In genomic region chr14:16244370-16244769, GRCm38 (mm10) we compare ENCODE assay signal across 9 mouse cellular contexts. TPM values are rescaled to one million over a fixed set of nuclear protein-coding genes. Genes with fewer than 3 reads are reported as not detected.
DNase-seq lines count a peak whose midpoint lies in the region; ATAC-seq and TF ChIP-seq lines count a peak whose summit lies in the region.
"Had no signal": no experiment of that assay in that cellular context is flagged by ENCODE, and none has a peak within 500 bp of the region (broad histone marks: within the 10 kb centered on the region; RNA-seq: fewer than 3 reads in every experiment).

No protein-coding gene starts in this region.

- no peak for TF ChIP-seq CTCF in bone marrow macrophage, adult 2 months (IDR thresholded peaks at IDR 0.05; ENCODE audit: low read depth, low read length)

- intact Hi-C loops in heart, postnatal 10 days (cut with DNase I) = no loop called here
- intact Hi-C loops in left cerebral cortex, postnatal 10 days (cut with DNase I) = no loop called here

- H3K36me3 ChIP-seq in heart, embryonic 16.5 days (ENCODE audit: control insufficient read depth, insufficient read depth) = 0 out of 2 replicates have a peak, but pooled peaks cover 3% of the 10 kb centered on the region
- no peaks in the 10 kb centered on the region for H3K36me3 ChIP-seq in liver, embryonic 16.5 days (ENCODE audit: control insufficient read depth, insufficient read depth)
- H3K36me3 ChIP-seq: hindbrain, embryonic 15.5 days had no signal

- H3K4me2 ChIP-seq in heart, embryonic 16.5 days (ENCODE audit: low read depth, low read length) = peak overlapping the region; percentile 76; the same call in 1 of the 2 replicates
- H3K4me2 ChIP-seq in liver, embryonic 16.5 days (ENCODE audit: low read depth, low read length) = peak overlapping the region; percentile 76

- no peaks in the 10 kb centered on the region for H3K27me3 ChIP-seq in heart, embryonic 16.5 days (ENCODE audit: control insufficient read depth, insufficient read depth, low read length)
- no peaks in the 10 kb centered on the region for H3K27me3 ChIP-seq in liver, embryonic 16.5 days (ENCODE audit: control insufficient read depth, insufficient read depth, low read depth, low read length)
- H3K27me3 ChIP-seq: hindbrain, embryonic 15.5 days had no signal

- no peak for ATAC-seq in heart, embryonic 16.5 days (replicated peaks; ENCODE audit: extremely low read depth, insufficient read depth, low FRiP score)
- no peak for ATAC-seq in liver, embryonic 16.5 days (ENCODE audit: low read depth)

- no peak overlapping the region for H3K4me3 ChIP-seq in heart, embryonic 16.5 days (ENCODE audit: low read length)
- no peak overlapping the region for H3K4me3 ChIP-seq in bone marrow macrophage, adult 2 months (ENCODE audit: insufficient read depth, low read length)
- peak overlapping the region; percentile 77 for H3K4me3 ChIP-seq in liver, embryonic 16.5 days (ENCODE audit: low read depth, low read length)

- WGBS in heart, embryonic 16.5 days = 72% methylated on average over 2 of the region's 2 CpGs
- 33% methylated on average over 2 of the region's 2 CpGs for WGBS in liver, embryonic 16.5 days (ENCODE audit: insufficient replicate concordance)

- H3K27ac ChIP-seq in heart, embryonic 16.5 days (ENCODE audit: low read length) = no peak overlapping the region
- H3K27ac ChIP-seq in bone marrow macrophage, adult 2 months (ENCODE audit: insufficient read depth, low read depth, low read length) = peak overlapping the region; percentile 46
- peak overlapping the region; percentile 96 for H3K27ac ChIP-seq in liver, embryonic 16.5 days (ENCODE audit: low read length)
- H3K27ac ChIP-seq: hindbrain, embryonic 15.5 days had no signal

- no peaks in the 10 kb centered on the region for H3K9me3 ChIP-seq in heart, embryonic 16.5 days (replicated peaks; ENCODE audit: control insufficient read depth, low read length)
- no peaks in the 10 kb centered on the region for H3K9me3 ChIP-seq in liver, embryonic 16.5 days (replicated peaks; ENCODE audit: control insufficient read depth, low read length)
- H3K9me3 ChIP-seq: hindbrain, embryonic 15.5 days had no signal

- DNase-seq in heart, postnatal 10 days = no peak
- peak; percentile 42 for DNase-seq in 416B (ENCODE audit: low read depth)
- no peak for DNase-seq in urinary bladder, postnatal 36 days (ENCODE audit: low spot score in 2 of 2)
- no peak for DNase-seq in left cerebral cortex, postnatal 10 days (ENCODE audit: extremely low spot score in 1 of 2, low spot score in 2 of 2)
- no peak for DNase-seq in thymus, postnatal 25 days

- peaks cover 13% of the 10 kb centered on the region for H3K4me1 ChIP-seq in heart, embryonic 16.5 days (ENCODE audit: control insufficient read depth, insufficient read depth, low read length)
- H3K4me1 ChIP-seq in bone marrow macrophage, adult 2 months (ENCODE audit: control insufficient read depth, insufficient read depth, low read length) = peaks cover 25% of the 10 kb centered on the region
- H3K4me1 ChIP-seq in liver, embryonic 16.5 days (ENCODE audit: control insufficient read depth, low read depth, low read length) = peaks cover 44% of the 10 kb centered on the region

- no peak for TF ChIP-seq POLR2A in bone marrow macrophage, adult 2 months (IDR thresholded peaks at IDR 0.05; ENCODE audit: borderline replicate concordance, low read depth, low read length)

- 0 out of 2 replicates have a peak overlapping the region, but pooled peaks have one; percentile 28 for H3K9ac ChIP-seq in heart, embryonic 16.5 days (ENCODE audit: low read length)
- peak overlapping the region; percentile 18; the same call in 1 of the 2 replicates for H3K9ac ChIP-seq in liver, embryonic 16.5 days (ENCODE audit: low read depth, low read length)

RNA-seq across cellular contexts. Expression of gene Ngly1, which starts 4.7 kb away (rescaled TPM):
- polyA plus RNA-seq in heart, embryonic 16.5 days (2015; fragmentation: Nextera tagmentation; extraction: Ambion mirVana) = 30.2 and 32.7 TPM in 2 replicates
- total RNA-seq in heart, postnatal 10 days (2021) = 10 to 100 TPM; 35.4 to 36.2 TPM
- polyA plus RNA-seq in bone marrow macrophage, adult 2 months (2012; ENCODE audit: insufficient read depth, insufficient read length, missing spikeins) = 31.5 and 33.1 TPM in 2 replicates
- 17.8 and 21.5 TPM in 2 replicates for polyA plus RNA-seq in liver, embryonic 16.5 days (2015; fragmentation: Nextera tagmentation; extraction: Ambion mirVana)
- 10 to 100 TPM; 30.2 to 31.2 TPM for total RNA-seq in left cerebral cortex, postnatal 10 days (2021)

RNA-seq across cellular contexts. Expression of gene Oxsm, which starts 5.2 kb away (rescaled TPM):
- polyA plus RNA-seq in heart, embryonic 16.5 days (2015; fragmentation: Nextera tagmentation; extraction: Ambion mirVana) = 4.0 and 4.7 TPM in 2 replicates
- 10 to 100 TPM; 17.1 to 18.8 TPM for total RNA-seq in heart, postnatal 10 days (2021)
- polyA plus RNA-seq in bone marrow macrophage, adult 2 months (2012; ENCODE audit: insufficient read depth, insufficient read length, missing spikeins) = 14.4 and 16.2 TPM in 2 replicates
- 2.6 and 2.8 TPM in 2 replicates for polyA plus RNA-seq in liver, embryonic 16.5 days (2015; fragmentation: Nextera tagmentation; extraction: Ambion mirVana)
- total RNA-seq in left cerebral cortex, postnatal 10 days (2021) = 10 to 100 TPM in 1 of 2 experiments, 1 to 10 TPM in 1; 10.0 to 11.9 TPM
